Mouse (Mus musculus): ENCODE measurements around the gene Pcgf5.

The Pcgf5 gene

GRCm38 (mm10) chr19:36490911-36491310, 142.8 kb downstream of the Pcgf5 start:
- DNase-seq (ENCODE audit: low read depth, low spot score), result no peak

GRCm38 (mm10) chr19:36495555-36495954, 147.4 kb downstream of the Pcgf5 start:
- DNase-seq (ENCODE audit: low read depth, low spot score), result no peak

DNA sequence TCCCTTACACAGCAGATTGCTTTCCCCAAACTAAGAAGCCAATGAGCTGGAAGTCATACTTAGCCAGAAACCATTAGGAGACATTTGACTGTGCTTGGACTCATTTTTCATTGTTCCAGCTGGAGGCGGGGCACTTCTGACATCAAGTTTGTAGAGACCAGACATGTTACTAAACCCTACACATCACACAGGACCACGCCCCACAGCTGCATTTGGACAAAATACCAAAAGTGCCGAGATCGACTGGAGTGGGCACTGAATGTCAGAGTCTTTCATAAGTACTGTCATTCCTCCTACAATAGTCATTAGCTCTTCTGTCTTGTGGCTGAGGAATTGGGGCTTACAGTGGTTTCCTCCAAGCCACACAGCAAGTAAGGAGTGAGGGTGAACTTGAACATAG, 148.4 kb downstream of the Pcgf5 start:
- no peak for DNase-seq (ENCODE audit: low read depth, low spot score)

DNA sequence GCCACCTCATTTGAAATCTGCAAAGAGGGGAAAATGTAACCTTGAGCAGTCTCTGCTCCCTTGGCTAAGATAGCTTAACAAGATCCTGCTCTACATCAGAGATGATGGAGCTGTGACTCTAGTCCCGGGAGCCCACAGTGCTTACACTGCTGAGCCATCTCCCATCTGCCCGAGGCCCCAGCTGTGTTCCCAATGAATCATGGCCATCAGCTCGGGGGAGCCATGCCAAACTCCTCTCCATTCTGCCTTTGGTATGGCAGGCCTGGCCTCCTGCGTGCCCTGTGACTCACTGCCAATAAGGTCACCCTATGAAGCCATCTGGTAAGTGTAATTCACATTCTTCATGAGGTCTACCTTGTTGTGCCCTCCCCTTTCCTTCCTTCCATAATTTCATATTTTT, 149.0 kb downstream of the Pcgf5 start:
- no peak for DNase-seq (ENCODE audit: low read depth, low spot score)

DNA sequence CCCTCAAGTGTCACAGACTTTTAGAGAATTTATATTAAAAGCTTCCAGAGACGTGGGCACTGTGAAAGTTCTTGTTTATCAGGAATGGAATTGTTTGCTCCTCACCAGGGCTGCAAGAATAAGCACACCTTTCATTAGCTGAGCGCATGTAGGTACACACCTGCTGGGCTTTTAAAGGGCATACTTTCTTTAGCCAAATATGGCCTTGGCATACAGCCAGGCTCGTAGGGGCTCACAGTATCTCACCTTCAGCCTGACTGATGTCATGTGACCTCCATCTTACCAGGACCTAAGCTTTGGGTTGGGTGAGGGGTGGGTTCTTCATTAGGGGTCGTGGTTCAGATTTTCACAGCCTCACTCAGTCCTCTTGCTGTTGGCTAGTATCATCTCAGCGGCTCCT, 149.6 kb downstream of the Pcgf5 start:
- no peak for DNase-seq (ENCODE audit: low read depth, low spot score)

GRCm38 (mm10) chr19:36504716-36505115, 156.6 kb downstream of the Pcgf5 start:
- DNase-seq (ENCODE audit: low read depth, low spot score), result no peak

Measured in forelimb bud, embryonic 11.5 days (tissue).